Mouse (Mus musculus): ENCODE data around the gene Atp10b. TPM values are rescaled to one million over a fixed set of nuclear protein-coding genes. Genes with fewer than 3 reads are reported as not detected.
A peak's percentile ranks its signal among the peaks of the same experiment; 100 is the strongest.
"Not testable (repeated sequence)": the region's sequence is repeated elsewhere in the genome, so short reads cannot be mapped to it uniquely, and the experiment has no call there.

The Atp10b gene
- under 1 TPM; 0.13 to 0.16 (median 0.13) TPM for polyA plus RNA-seq (2017; shearing (Covaris generic))

GRCm38 (mm10) chr11:43149577-43149976 is at the start of gene Atp10b:
Gene Atp10b, plus strand, starts transcription at chr11:43149877.
- ATAC-seq: no peak

- no peak for ATAC-seq
These were observed 48.3 kb upstream of the Atp10b start for GRCm38 (mm10) chr11:43101357-43101756.

DNA sequence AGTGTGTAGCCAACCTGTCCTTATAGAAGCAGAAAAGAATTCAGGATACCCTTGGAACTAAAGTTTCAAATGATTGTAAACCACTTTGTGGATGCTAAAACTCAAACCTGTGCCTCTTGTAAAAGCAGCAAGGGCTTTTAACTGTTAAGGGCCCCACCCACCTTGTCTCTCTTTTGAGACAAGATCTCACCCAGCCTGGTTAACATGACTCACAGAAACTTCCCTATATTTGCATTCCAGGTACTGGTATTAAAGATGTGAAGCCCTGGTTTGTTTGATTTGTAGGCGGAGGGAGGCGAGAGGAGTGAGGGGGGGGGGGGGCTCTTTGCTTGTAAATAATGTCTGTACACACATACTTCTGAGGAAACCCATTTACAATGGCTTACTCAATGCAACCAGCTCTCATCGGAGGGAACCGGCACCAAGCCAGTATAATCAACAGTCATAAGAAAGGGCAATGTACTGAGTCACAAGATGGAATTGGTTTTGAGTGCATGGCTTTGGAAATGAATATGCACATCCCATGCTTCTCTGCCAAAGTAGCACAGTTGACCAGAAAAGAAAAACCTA is 23.7 kb upstream of the Atp10b start:
- no peak for ATAC-seq

DNA sequence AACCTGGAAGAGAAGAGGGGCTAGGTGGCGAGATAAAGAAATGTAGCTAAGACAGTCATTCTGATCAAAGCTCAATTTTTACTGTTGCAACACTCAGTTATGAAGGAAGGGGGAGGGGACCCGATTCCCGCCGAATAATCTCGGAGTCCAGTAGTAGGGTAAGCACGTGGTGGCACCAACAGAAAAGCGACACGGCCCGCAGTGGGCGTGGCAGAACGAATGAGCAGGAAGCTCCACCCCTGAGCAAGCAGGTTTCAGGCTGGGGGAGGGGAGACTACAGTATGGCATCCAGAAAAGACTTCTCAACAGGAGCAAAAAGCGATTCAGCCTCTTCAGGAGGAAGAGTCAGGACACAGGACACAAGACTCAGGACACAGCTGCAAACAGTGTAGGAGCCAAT is 23.1 kb upstream of the Atp10b start:
- not testable (repeated sequence) for ATAC-seq

- no peak for ATAC-seq
These were observed 8.4 kb upstream of the Atp10b start for GRCm38 (mm10) chr11:43141296-43141695.

DNA sequence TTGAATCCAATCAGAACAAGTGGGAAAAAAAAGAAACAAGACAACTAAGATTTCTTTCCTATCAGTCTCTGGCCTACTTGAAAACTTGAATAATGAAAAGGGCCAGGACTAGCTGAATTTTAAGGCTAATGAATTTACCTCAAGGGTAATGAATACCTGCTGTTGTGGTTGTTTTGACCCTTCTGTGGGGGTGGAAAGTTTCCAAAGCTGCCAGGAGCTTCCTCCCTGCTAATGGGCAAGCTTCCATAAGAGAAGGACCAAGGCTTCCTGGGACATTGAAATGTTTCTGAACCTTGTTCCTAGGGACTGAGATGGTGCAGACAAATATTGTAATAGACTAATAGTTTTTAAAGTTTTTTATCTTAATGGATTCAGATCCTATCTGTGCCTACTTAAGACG is 6.9 kb upstream of the Atp10b start:
- no peak for ATAC-seq

- no peak for ATAC-seq
These were observed 5.5 kb upstream of the Atp10b start for GRCm38 (mm10) chr11:43144178-43144577.

GRCm38 (mm10) chr11:43144882-43145281 is 4.8 kb upstream of the Atp10b start:
- ATAC-seq: not testable (repeated sequence)

GRCm38 (mm10) chr11:43147380-43147779 is 2.3 kb upstream of the Atp10b start:
- ATAC-seq: no peak

- ATAC-seq: no peak
These were observed 1.3 kb upstream of the Atp10b start for GRCm38 (mm10) chr11:43148341-43148740.

DNA sequence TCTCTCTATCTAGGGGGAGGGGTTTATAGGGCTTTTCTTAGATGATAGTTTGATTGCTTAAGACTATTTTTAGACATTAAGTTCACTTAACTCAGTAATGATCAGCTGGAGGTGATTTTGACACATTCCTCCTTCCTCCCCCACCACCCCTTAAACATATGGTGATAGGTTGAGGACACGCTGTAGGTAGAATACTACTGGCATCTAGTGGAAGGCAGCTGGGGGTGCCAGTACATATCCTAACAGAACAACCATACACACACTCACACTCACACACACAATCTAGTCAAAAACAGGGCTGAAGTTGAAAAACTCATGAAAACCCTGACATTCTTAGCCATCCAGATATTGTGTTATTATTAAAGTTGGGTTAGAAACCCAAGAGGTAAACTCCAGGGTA is 5.3 kb downstream of the Atp10b start:
- no peak for ATAC-seq

GRCm38 (mm10) chr11:43155417-43155816 is 5.7 kb downstream of the Atp10b start:
- no peak for ATAC-seq

DNA sequence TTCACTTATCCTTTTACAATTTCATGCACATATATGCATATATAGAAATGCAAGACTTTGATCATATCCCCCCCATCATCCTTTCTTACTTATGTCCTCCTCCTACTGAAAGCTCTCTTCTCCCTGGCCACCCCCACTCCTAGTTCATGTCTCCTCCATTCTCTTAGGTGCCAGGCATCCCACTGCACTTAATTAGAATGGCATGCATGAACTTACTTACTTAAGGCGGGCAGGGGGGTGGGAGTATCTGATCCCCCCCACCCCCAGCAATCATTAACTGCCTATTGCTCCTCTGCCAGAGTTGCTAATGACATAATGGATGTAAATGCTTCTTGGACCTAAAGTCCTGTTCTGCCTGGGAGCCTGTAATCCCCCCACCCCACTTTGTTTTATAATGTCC is 9.1 kb downstream of the Atp10b start:
- ATAC-seq: no peak

- no peak for ATAC-seq
These were observed 10.7 kb downstream of the Atp10b start for GRCm38 (mm10) chr11:43160188-43160942.

DNA sequence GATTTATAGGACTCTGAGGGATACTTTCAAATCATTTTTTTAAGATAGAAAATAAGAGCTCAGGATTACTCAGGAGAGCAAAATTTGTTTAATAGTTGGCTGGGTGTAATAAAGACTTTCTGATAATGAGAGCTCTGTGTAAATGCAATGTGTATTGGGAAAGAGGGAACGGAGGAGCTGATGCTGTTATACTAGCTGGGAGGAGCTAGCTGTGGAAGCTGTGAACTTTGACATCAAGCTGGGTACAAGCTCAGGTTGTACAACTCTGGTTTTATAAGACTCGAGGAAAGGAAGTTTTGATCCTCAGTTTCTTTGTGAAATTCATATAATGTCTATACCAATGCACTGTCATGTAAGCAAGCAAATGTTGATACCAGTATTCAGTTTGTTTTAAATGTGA is 20.9 kb downstream of the Atp10b start:
- ATAC-seq: no peak

DNA sequence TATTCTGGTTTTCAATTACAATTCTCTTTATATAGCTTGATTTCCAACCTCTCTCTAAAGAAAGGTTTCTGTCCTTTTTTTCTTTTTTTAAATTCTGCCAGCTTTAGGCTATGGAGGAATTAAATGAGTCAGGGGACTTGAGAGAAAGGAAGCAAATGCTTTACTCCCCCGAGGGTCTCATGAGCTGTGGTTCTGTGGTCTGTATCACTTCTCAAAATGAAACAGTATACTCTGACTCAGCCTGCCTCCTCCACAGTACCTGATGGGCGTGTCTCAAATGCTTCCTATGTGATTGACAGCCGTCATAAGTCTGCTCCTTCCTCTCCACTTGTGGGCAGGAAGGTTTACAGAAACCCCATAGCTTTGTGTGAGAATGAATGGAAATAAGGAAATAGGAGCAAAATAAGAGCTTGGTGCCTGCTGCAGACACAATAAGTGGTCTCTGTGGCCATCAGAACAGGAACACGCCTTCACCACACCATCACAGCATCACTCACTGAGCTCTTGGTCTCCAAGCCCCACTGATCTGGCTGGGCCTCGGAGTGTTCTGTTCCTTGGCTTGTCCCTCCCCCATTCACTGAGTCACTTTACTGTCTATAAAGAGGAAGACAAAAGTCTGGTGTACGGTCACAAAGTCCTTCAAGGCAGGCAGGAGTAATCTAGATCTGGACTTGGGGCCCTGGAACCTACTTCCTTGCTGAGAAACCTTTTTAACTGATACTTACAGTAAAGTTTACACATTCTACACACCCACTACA is 24.9 kb downstream of the Atp10b start:
- ATAC-seq: peak; percentile 91

- ATAC-seq: no peak
These were observed 32.7 kb downstream of the Atp10b start for GRCm38 (mm10) chr11:43182401-43182800.

DNA sequence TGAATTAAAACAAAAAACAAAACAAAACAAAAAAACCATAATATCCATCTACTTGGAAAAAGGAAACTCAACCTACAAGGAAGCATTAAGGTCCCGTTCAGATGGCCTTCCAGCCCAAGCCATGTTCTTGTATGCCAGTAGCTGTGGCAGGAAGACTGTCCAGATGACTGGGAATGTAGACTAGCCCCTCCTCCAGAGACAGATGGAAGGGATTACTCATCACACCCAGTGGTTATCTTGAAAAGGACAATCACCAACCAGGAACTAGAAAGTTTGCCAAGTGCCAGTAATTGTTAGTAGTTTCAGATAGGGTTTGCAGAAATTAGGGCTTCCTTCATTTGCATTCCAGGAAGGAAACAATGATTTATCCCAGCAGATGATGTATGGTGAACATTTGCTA is 33.1 kb downstream of the Atp10b start:
- ATAC-seq: no peak

- ATAC-seq: no peak
These were observed 33.8 kb downstream of the Atp10b start for GRCm38 (mm10) chr11:43183457-43183856.

GRCm38 (mm10) chr11:43186291-43186690 is 36.6 kb downstream of the Atp10b start:
- no peak for ATAC-seq

- no peak for ATAC-seq
These were observed 40.3 kb downstream of the Atp10b start for GRCm38 (mm10) chr11:43189817-43190593.

- ATAC-seq: no peak
These were observed 49.1 kb downstream of the Atp10b start for GRCm38 (mm10) chr11:43198811-43199210.

DNA sequence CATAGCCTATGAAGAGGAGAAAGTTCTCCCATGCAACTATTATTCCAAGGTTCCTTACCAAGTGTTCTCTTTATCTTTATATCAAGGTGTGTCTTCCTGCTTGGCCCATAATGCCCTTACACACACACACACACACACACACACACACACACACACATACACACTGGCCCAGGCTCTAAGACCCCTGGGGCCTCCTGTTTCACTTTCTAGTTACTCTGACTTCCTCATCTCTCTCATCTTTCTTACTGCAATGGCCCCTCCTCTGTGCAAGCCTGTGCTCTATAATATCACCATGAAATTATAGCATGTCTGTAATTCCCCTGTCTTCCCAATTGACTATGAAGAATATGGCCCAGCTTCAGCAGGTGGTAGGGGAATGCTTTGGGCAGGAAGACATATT is 49.7 kb downstream of the Atp10b start:
- no peak for ATAC-seq
